In genomic region chr5:111958226-111958625, GRCm38 (mm10) we compare ENCODE assay signal across 8 mouse cellular contexts.
DNase-seq lines count a peak whose midpoint lies in the region; ATAC-seq and TF ChIP-seq lines count a peak whose summit lies in the region.

No protein-coding gene starts in this region.

- WGBS in hindbrain, embryonic 10.5 days = 19% methylated on average over 17 of the region's 17 CpGs
- 42% methylated on average over 17 of the region's 17 CpGs for WGBS in lung, adult 2 months
- 13% methylated on average over 17 of the region's 17 CpGs for WGBS in neural tube, embryonic 15.5 days

- peak overlapping the region; percentile 46 for H3K4me2 ChIP-seq in neural tube, embryonic 15.5 days

- H3K27me3 ChIP-seq in hindbrain, embryonic 10.5 days (ENCODE audit: insufficient read depth, poor library complexity, severe bottlenecking) = peaks cover 29% of the 10 kb centered on the region
- peaks cover 16% of the 10 kb centered on the region for H3K27me3 ChIP-seq in neural tube, embryonic 15.5 days (replicated peaks)

- H3K4me1 ChIP-seq in hindbrain, embryonic 10.5 days (replicated peaks) = peaks cover 27% of the 10 kb centered on the region
- no peaks in the 10 kb centered on the region for H3K4me1 ChIP-seq in lung, adult 2 months (ENCODE audit: control insufficient read depth, insufficient read depth, low read length)
- H3K4me1 ChIP-seq in neural tube, embryonic 15.5 days = peaks cover 14% of the 10 kb centered on the region

- H3K27ac ChIP-seq in hindbrain, embryonic 10.5 days = peak overlapping the region; percentile 84
- no peak overlapping the region for H3K27ac ChIP-seq in neural tube, embryonic 15.5 days (replicated peaks)

- TF ChIP-seq POLR2A in lung, adult 2 months (IDR thresholded peaks at IDR 0.05; ENCODE audit: borderline replicate concordance, extremely low read depth, low read depth, low read length) = no peak

- H3K36me3 ChIP-seq in hindbrain, embryonic 10.5 days = no peaks in the 10 kb centered on the region
- H3K36me3 ChIP-seq in neural tube, embryonic 15.5 days = no peaks in the 10 kb centered on the region

- intact Hi-C loops in heart, postnatal 25 days (cut with DNase I) = no loop called here
- intact Hi-C loops in gastrocnemius, postnatal 36 days (cut with DNase I) = no loop called here

- DNase-seq in heart, adult 11 months = peak; percentile 93
- DNase-seq in heart, postnatal 25 days (ENCODE audit: low spot score) = no peak
- peak; percentile 82 for DNase-seq in embryo, embryonic 10 days (ENCODE audit: low spot score)
- DNase-seq in hindbrain, embryonic 10.5 days (ENCODE audit: low spot score) = peak; percentile 80
- peak; percentile 4 for DNase-seq in lung, adult 2 months
- no peak for DNase-seq in gastrocnemius, postnatal 36 days

- no peak for TF ChIP-seq CTCF in lung, adult 2 months (IDR thresholded peaks at IDR 0.05; ENCODE audit: insufficient read depth, low read length)

- peak overlapping the region; percentile 30 for H3K4me3 ChIP-seq in hindbrain, embryonic 10.5 days
- H3K4me3 ChIP-seq in lung, adult 2 months (replicated peaks; ENCODE audit: extremely low read depth, low read depth, low read length) = no peak overlapping the region
- H3K4me3 ChIP-seq in neural tube, embryonic 15.5 days (replicated peaks) = 0 out of 2 replicates have a peak overlapping the region, but pooled peaks have one; percentile 10

- H3K9me3 ChIP-seq in hindbrain, embryonic 10.5 days = no peaks in the 10 kb centered on the region
- H3K9me3 ChIP-seq in neural tube, embryonic 15.5 days (replicated peaks) = no peaks in the 10 kb centered on the region

- H3K9ac ChIP-seq in neural tube, embryonic 15.5 days (replicated peaks) = no peak overlapping the region

- peak; percentile 57; the same call in 1 of the 2 replicates for ATAC-seq in neural tube, embryonic 15.5 days (ENCODE audit: low FRiP score)
- no peak for ATAC-seq in activated CD4-positive, CD25-positive, alpha-beta regulatory T cell, adult 4 months

Comparison
In these comparisons a context has a peak if more than half of its experiments do, and no peak if none do; other contexts are left out.
1. DNase-seq: peak in heart, adult 11 months (single experiment), embryo, embryonic 10 days (single experiment), hindbrain, embryonic 10.5 days (single experiment) and lung, adult 2 months (single experiment); none in heart, postnatal 25 days (single experiment) and gastrocnemius, postnatal 36 days (0 of 2).